Mouse (Mus musculus): ENCODE results near the gene Chrm4. TPM values are rescaled to one million over a fixed set of nuclear protein-coding genes. Genes with fewer than 3 reads are reported as not detected.
A peak's percentile ranks its signal among the peaks of the same experiment; 100 is the strongest.

The Chrm4 gene
- polyA plus RNA-seq, 1 experiment from 2014 or later, result 0.74 TPM

DNA sequence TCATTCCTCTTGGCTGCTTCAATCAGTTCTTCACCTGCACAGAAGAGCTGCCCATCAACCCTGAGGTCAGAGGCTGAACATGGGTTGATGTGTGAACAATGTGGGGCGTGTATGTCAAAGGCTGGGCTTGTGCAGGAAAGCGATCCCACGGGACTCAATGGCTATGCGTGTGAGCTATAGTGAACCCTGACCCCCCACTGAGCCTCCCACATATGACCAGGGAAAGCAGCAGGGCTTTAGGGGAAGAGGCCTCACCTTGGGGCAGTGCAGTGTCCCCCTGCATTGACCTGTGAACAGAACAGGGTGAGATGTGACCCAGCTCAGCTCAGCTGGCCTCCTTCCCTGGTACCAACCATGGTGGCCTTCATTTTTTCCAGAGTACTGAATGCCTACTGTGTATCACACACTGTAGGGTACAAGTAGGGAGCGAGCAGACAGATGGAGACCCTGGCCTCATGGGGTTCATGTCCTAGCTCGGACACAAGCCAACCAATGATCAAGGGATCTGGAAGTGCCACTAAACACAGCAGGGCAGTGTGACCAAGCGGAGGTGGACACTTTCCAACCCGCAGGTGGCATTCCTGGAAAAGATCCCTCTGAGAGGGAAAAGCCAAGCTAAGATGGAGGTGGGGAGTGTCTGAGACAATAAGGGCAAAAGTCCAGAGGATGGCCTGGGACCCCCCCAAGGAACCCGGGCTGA lies 7.9 kb downstream of the Chrm4 start:
- H3K27ac ChIP-seq (replicated peaks), result peak overlapping the region; percentile 100
- H3K4me1 ChIP-seq, result peaks cover 56% of the 10 kb centered on the region
- peaks cover 72% of the 10 kb centered on the region for H3K36me3 ChIP-seq (replicated peaks)
- no peaks in the 10 kb centered on the region for H3K27me3 ChIP-seq (replicated peaks; ENCODE audit: low read depth, poor library complexity, severe bottlenecking)
- no peak for DNase-seq (ENCODE audit: low spot score)
- no peak overlapping the region for H3K4me3 ChIP-seq
- 88% methylated on average over 9 of the region's 9 CpGs for WGBS
- no peaks in the 10 kb centered on the region for H3K9me3 ChIP-seq

DNA sequence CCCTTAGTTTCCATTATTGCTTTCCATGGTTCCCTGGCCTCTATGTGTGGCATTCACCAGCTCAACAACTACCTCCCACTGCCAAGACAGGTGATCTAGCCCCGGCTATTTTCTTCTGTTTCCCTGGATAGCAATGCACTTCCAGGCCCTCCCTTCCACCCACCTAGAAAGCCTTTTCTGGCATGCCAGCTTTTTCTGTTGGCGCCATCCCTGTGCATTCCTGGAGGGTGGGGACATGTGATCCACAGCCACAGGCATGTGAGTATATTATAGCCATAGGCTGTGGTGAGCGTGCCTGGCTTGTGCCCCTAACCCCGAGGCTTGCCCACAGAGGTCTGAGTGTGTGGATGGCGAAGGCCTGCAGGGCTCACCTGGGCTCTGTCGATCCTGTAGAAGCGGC lies 9.1 kb downstream of the Chrm4 start:
- H3K27me3 ChIP-seq (replicated peaks; ENCODE audit: low read depth, poor library complexity, severe bottlenecking), result no peaks in the 10 kb centered on the region
- no peaks in the 10 kb centered on the region for H3K9me3 ChIP-seq
- DNase-seq (ENCODE audit: low spot score), result no peak
- peaks cover 56% of the 10 kb centered on the region for H3K4me1 ChIP-seq
- no peak overlapping the region for H3K4me3 ChIP-seq
- WGBS, result 90% methylated on average over 7 of the region's 7 CpGs
- H3K27ac ChIP-seq (replicated peaks), result no peak overlapping the region
- peaks cover 84% of the 10 kb centered on the region for H3K36me3 ChIP-seq (replicated peaks)

DNA sequence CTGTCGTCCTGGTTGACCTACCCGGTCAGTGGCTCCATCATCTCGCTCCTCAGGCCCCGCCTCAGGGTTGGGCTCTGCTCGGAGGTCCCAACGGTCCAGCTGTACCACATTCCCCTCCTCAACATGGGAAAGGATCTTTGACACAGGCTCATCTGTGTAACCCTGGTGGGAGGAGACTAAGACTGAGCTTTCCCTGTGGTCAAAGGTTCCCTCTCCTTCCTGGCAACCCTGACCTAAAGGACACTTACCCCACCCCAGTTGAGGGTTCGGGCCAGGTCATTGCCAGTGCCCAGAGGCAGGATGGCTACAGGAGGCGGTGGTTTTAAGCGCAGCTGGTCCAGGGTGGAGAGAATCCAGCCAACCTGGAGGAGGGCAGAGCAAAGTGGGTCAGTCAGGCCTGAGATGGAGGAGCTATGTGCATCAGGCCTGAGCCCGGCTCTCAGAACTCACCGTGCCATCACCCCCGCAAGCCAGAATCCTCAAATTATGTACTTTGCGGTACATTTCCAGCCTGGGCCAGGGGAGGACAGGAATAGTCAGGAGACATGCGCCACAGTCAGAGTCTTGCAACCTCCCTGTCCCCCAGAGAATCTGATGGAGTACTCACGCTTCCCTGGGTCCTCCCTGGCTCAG lies 12.4 kb downstream of the Chrm4 start:
- no peak for DNase-seq (ENCODE audit: low spot score)
- H3K27me3 ChIP-seq (replicated peaks; ENCODE audit: low read depth, poor library complexity, severe bottlenecking), result no peaks in the 10 kb centered on the region
- peaks cover 85% of the 10 kb centered on the region for H3K36me3 ChIP-seq (replicated peaks)
- H3K4me1 ChIP-seq, result peaks cover 32% of the 10 kb centered on the region
- no peaks in the 10 kb centered on the region for H3K9me3 ChIP-seq
- H3K27ac ChIP-seq (replicated peaks), result no peak overlapping the region
- no peak overlapping the region for H3K4me3 ChIP-seq
- 85% methylated on average over 15 of the region's 15 CpGs for WGBS

DNA sequence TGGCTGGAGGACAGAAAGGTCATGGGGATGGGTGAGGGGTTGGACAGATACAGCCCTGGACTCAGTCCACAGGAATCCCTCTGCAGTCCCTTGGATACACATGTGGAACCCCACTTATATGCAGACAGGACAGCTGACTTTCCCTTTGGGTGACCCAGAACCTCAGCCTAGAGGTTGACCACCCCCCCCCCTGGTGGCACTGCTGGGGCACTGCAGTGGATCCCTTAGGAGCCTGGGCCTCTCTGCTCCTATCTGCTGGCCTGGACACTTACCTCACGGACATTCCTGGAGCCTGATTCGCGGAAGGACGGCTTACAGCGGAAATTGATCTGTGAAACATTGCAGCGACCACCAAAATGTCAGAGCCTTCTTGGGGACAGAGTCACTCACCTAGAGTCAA lies 15.3 kb downstream of the Chrm4 start:
- H3K27me3 ChIP-seq (replicated peaks; ENCODE audit: low read depth, poor library complexity, severe bottlenecking), result no peaks in the 10 kb centered on the region
- H3K4me3 ChIP-seq, result no peak overlapping the region
- H3K4me1 ChIP-seq, result peaks cover 33% of the 10 kb centered on the region
- H3K36me3 ChIP-seq (replicated peaks), result peaks cover 69% of the 10 kb centered on the region
- H3K9me3 ChIP-seq, result no peaks in the 10 kb centered on the region
- WGBS, result 77% methylated on average over 6 of the region's 6 CpGs
- no peak overlapping the region for H3K27ac ChIP-seq (replicated peaks)
- no peak for DNase-seq (ENCODE audit: low spot score)

DNA sequence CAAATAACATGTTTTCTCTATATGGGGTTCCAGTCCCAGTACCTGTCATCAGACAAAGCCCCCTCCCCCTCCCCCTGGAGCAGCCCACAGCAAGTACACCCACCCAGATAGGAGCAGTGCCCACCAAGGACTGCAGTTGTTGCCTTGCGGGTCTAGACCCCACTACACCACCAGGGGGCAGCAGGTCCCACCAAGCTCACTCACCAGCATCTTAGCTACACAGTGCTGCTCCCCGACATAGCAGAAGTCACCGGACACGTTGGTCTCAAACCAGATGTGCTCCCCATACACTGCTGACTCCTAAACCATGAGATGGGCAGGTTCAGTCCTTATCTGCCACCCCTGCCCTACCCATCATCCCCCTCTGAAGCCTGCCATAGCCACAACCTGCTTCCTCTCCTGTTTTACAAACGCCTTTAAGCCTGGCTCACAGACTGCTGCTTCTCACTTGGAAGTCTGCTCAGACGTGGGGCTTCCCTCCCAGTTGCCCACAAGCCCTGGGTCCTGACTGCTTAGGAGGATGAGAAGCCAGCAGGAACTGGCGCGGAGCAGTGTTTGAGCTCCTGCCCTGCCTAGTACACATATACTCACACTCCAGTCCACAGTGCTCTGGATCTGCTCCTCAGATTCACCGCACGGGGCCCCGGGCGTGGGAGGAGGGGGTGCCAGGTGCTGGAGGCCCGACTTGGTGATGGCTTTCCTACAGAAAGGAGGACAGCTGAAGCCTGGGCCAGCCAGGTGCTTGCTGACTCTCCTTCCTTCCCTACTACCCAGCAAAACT lies 17.3 kb downstream of the Chrm4 start:
- WGBS, result 47% methylated on average over 13 of the region's 13 CpGs
- Histone ChIP-seq H3K27ac (replicated peaks) (peak overlapping the region; percentile 65), H3K9me3 (no peaks in the 10 kb centered on the region), H3K4me3 (peak overlapping the region; percentile 21; the same call in 1 of the 2 replicates), H3K4me1 (peaks cover 53% of the 10 kb centered on the region), H3K36me3 (replicated peaks) (peaks cover 49% of the 10 kb centered on the region), H3K27me3 (replicated peaks; ENCODE audit: low read depth, poor library complexity, severe bottlenecking) (no peaks in the 10 kb centered on the region)
- peak; percentile 87 for DNase-seq (ENCODE audit: low spot score)

DNA sequence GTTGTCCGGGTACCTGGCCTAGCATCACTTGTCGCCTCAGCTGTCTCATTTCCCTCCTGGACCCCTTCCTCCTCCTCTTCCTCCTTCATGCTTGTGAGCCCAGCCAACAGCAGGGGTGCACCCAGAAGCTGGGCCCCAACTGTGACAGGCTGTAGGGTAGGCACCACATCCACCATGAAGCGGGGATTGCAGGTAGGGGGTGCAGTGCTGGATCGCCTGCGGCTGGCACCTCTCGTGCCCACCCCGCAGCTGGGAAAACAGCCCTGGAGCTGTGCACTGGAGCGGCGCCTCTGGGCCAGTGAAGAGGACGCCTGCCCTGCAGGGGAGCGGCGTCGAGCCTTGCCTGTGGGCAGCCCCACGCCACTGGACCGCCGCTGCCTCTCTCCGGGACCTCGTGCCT lies 18.4 kb downstream of the Chrm4 start, which contains the start of gene Gm9821:
Gene Gm9821, plus strand, starts transcription at position 221 of the 400 bp plus-strand sequence.
- H3K9me3 ChIP-seq, result no peaks in the 10 kb centered on the region
- peaks cover 38% of the 10 kb centered on the region for H3K36me3 ChIP-seq (replicated peaks)
- H3K27ac ChIP-seq (replicated peaks), result peak within 1 kb of the TSS; percentile 65
- H3K27me3 ChIP-seq (replicated peaks; ENCODE audit: low read depth, poor library complexity, severe bottlenecking), result no peaks in the 10 kb centered on the region
- H3K4me1 ChIP-seq, result peaks cover 62% of the 10 kb centered on the region
- H3K4me3 ChIP-seq, result peak within 1 kb of the TSS; percentile 21; the same call in 1 of the 2 replicates
- no peak for DNase-seq (ENCODE audit: low spot score)
- 81% methylated on average over 18 of the region's 18 CpGs for WGBS

DNA sequence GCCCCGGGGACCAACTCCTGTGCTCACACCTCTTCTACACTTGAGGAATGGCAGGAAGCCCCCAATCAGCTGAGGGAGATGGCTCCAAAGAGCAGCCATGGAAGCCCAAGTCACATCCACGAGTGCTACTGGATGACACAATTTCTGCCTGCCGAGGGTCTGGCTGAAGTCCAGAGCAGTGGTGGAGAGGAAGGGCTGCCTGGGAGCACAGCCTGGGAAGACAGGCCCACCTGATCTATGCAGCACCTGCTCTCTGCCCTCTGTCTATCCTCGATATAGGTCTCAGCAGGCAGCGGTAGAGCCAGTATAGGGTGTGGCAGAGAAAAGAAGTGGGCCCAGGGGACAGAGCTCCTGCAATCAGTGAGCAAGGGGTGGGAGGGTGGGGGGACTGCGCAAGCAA lies 19.8 kb downstream of the Chrm4 start:
- DNase-seq (ENCODE audit: low spot score), result no peak
- Histone ChIP-seq H3K27me3 (replicated peaks; ENCODE audit: low read depth, poor library complexity, severe bottlenecking) (no peaks in the 10 kb centered on the region), H3K36me3 (replicated peaks) (peaks cover 26% of the 10 kb centered on the region), H3K27ac (replicated peaks) (peak overlapping the region; percentile 81), H3K4me3 (0 out of 2 replicates have a peak overlapping the region, but pooled peaks have one; percentile 11), H3K4me1 (peaks cover 66% of the 10 kb centered on the region), H3K9me3 (no peaks in the 10 kb centered on the region)
- 81% methylated on average over 6 of the region's 6 CpGs for WGBS

DNA sequence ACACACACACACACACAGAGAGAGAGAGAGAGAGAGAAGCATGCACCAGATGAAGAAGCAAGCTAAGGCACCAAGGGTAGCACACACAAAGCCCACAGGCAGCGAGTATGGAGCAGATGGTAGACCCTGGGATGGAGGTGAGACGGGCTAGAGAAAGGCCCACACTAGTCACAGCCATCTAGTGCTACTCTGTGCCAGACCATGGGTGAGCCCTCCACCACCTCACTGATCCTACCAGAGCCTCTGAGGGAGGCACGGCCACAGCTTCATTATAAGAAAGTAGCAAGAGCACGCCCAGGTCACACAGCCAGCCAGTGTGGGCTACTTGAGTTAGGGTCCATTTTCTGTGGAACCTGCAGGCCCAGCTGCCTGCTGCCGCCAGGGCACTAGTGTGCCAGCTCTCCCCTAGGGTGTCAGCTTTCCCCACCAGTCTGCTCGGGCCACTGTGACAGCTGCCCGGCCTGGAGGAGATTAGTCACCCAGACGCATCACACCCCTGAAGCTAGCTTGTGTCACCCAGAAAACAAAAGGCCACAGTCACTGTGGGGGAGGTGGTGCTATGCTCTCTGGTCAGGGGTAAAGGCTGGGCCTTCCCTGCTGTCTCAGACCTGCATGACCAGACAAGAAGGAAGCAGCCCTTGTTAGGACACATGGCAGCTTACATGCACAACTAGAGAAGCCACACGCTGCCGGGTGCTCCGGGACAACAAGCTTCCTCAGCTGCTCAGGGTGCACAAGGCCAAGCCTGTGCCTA lies 20.5 kb downstream of the Chrm4 start:
- WGBS, result 53% methylated on average over 11 of the region's 11 CpGs
- Histone ChIP-seq H3K27ac (replicated peaks) (peak overlapping the region; percentile 81), H3K36me3 (replicated peaks) (peaks cover 18% of the 10 kb centered on the region), H3K27me3 (replicated peaks; ENCODE audit: low read depth, poor library complexity, severe bottlenecking) (no peaks in the 10 kb centered on the region), H3K4me3 (peak overlapping the region; percentile 11; the same call in 1 of the 2 replicates), H3K9me3 (no peaks in the 10 kb centered on the region), H3K4me1 (peaks cover 66% of the 10 kb centered on the region)
- no peak for DNase-seq (ENCODE audit: low spot score)

DNA sequence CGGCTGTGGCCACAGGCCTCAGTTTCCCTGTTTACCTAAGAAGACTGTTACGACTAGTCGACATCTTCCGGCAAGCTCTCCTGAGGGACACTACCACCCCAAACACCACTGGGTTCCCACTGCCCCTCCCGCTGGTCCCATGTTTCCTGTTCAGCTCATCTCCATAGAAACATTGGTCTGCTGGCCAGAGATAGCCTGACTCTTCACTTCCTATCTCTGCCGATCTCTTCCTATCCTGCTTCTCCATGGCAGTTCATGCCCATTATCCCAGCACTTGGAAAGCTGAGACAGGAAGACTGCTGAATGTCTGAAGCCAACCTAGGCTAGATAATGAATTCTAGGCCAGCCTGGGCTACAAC lies 21.1 kb downstream of the Chrm4 start:
- no peak for DNase-seq (ENCODE audit: low spot score)
- Histone ChIP-seq H3K27ac (replicated peaks) (peak overlapping the region; percentile 81), H3K27me3 (replicated peaks; ENCODE audit: low read depth, poor library complexity, severe bottlenecking) (no peaks in the 10 kb centered on the region), H3K4me3 (no peak overlapping the region), H3K36me3 (replicated peaks) (peaks cover 17% of the 10 kb centered on the region), H3K4me1 (peaks cover 67% of the 10 kb centered on the region), H3K9me3 (no peaks in the 10 kb centered on the region)
- WGBS, result 74% methylated on average over 6 of the region's 6 CpGs

DNA sequence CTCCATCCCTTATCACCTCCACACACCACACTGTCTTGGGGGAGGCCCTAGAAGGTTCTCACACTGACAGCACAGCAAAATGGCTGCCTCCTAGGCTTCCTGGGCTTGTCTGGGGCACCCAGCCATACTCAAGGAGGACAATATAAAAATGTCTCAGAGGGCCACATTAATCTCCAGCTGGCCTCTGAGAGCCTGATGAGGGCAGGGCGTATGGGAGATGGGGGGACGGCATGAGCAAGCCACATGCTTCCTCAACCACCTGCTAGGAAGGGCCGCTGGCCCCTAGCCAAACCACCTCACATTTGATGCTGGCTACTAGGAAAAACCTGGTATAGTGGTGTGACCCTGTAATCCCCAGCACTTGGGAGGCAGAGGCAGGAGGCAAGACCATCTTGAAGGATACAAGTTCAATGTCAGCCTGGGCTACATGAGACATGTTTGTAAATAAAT lies 21.8 kb downstream of the Chrm4 start:
- no peak overlapping the region for H3K4me3 ChIP-seq
- H3K9me3 ChIP-seq, result no peaks in the 10 kb centered on the region
- H3K36me3 ChIP-seq (replicated peaks), result peaks cover 13% of the 10 kb centered on the region
- WGBS, result 82% methylated on average over 3 of the region's 3 CpGs
- H3K27me3 ChIP-seq (replicated peaks; ENCODE audit: low read depth, poor library complexity, severe bottlenecking), result no peaks in the 10 kb centered on the region
- DNase-seq (ENCODE audit: low spot score), result no peak
- peaks cover 74% of the 10 kb centered on the region for H3K4me1 ChIP-seq
- peak overlapping the region; percentile 81 for H3K27ac ChIP-seq (replicated peaks)

DNA sequence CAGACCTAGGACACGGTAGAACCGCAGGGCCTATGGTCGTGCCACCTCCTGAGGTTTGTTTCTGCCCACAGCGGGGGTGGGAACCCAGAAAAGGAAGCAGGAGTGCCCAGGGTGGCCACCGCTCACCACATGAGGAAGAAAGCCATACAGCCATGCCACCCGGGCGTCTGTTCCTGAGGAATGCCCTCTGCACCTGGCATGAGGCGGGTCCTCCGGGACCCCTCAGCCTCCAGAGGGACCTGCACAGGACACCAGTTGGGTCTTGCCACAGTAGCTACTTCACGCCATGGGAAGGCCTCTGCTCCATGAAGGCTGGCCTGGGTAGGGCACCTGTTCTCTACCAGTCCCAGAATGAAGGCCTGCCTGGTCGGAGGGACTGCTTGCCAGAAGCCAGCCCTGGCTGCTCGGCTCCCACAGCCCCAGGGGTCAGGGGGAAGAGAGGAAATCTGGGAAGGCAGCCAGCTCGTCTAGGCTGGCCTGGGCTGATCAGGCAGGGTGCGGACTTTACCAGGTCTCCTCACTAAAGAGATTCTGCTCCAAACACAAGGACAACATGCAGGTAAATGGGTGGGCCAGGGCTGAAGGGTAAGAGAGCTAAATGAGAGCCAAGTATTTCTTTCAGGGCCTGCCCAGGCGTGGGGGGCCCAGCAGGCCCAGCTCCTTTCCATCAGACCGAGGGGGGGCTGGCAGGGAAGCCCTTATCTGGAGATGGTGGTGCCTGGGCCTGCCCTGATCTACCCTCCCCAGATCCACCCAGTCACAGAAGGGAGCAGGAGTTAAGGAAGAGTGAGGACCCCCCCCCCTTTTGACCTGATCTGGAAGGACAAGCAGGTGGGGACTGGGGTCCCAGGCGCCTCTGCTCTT lies 22.6 kb downstream of the Chrm4 start:
- WGBS, result 71% methylated on average over 17 of the region's 17 CpGs
- H3K4me3 ChIP-seq, result peak overlapping the region; percentile 41
- no peaks in the 10 kb centered on the region for H3K9me3 ChIP-seq
- peaks cover 75% of the 10 kb centered on the region for H3K4me1 ChIP-seq
- H3K36me3 ChIP-seq (replicated peaks), result peaks cover 12% of the 10 kb centered on the region
- no peaks in the 10 kb centered on the region for H3K27me3 ChIP-seq (replicated peaks; ENCODE audit: low read depth, poor library complexity, severe bottlenecking)
- DNase-seq (ENCODE audit: low spot score), result no peak
- peak overlapping the region; percentile 81 for H3K27ac ChIP-seq (replicated peaks)

Measured in embryonic facial prominence, embryonic 10.5 days (tissue).